Mouse (Mus musculus) bone marrow, adult 2 months (tissue): ENCODE results near the gene Nr4a2.

Experiments
- CTCF ChIP-seq: fragments of 200-500 bp; IDR thresholded peaks from 2 replicates; pipeline ENCODE4 v1.5.1; 2011; ENCODE audit warnings: low read length, control low read depth; ENCODE audit not compliant: control insufficient read depth, insufficient read depth
- POLR2A ChIP-seq: fragments of 200-500 bp; IDR thresholded peaks from 2 replicates; pipeline ENCODE4 v1.6.1; 2011; ENCODE audit warnings: low read depth, mild to moderate bottlenecking, control low read depth, low read length, borderline replicate concordance; ENCODE audit not compliant: control insufficient read depth

- TF ChIP-seq CTCF, result peak; percentile 28
- no peak for TF ChIP-seq POLR2A
Observed at GRCm38 (mm10) chr2:57117201-57117951, 6.4 kb downstream of the Nr4a2 start.
